Mouse (Mus musculus) frontal cortex, adult 2 months (tissue): ENCODE measurements at regions not wholly inside any gene's neighbourhood (a gene's known extent, or its start where the extent isn't known, plus 50 kb on each side); places are given as distances from the start of the nearest gene placed in this dataset.

Source experiments
- DNase-seq, 2 experiments: peaks; one replicate each; pipeline ENCODE4 v3.0.0; 2022; ENCODE audit warnings: low spot score in 1 of 2; ENCODE audit errors: extremely low spot score in 1 of 2

DNA sequence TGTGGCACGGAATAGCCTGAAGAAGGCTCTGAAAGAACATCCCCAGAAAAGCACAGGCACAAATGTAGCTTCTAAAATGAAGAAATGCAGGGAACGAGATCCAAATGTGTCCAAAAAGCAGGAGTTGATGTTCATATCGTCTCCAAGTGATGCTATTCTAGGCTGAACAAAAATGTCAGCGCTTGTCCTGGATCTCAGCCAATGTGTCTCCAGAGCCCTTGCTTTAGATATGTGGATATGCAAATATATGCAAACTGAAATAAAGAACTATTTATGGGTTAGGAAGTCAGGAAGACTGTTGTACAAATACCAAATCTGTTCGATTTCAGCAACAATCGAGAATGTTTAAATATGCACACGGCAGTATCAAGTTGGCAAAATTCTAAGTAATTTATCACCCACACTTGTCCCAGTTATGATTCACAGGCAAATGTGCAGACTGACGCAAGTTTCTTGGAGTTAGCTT lies 320.4 kb downstream of the Synb start:
- peak; percentile 74 to 81 for DNase-seq

DNA sequence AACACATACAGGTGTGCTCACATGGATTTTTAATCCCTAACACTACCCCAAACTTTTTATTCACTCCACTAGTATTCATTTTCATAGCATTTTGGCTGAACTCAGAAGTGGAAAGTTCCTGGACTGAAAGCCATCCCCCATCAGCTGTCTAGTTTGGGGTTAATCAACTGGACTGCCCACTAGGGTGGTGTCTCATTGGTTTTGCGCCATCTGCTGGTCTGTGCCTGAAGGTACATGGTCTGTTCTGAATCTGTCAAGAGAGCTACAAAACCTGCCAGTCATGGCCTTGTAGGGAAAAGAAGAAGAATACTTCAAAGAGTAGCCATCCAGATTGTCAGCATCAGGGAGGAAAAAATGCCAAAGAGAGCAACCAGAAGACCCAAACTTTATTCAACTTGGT lies 327.3 kb downstream of the Synb start:
- DNase-seq, result peak in 1 of 2 experiments; percentile 48

DNA sequence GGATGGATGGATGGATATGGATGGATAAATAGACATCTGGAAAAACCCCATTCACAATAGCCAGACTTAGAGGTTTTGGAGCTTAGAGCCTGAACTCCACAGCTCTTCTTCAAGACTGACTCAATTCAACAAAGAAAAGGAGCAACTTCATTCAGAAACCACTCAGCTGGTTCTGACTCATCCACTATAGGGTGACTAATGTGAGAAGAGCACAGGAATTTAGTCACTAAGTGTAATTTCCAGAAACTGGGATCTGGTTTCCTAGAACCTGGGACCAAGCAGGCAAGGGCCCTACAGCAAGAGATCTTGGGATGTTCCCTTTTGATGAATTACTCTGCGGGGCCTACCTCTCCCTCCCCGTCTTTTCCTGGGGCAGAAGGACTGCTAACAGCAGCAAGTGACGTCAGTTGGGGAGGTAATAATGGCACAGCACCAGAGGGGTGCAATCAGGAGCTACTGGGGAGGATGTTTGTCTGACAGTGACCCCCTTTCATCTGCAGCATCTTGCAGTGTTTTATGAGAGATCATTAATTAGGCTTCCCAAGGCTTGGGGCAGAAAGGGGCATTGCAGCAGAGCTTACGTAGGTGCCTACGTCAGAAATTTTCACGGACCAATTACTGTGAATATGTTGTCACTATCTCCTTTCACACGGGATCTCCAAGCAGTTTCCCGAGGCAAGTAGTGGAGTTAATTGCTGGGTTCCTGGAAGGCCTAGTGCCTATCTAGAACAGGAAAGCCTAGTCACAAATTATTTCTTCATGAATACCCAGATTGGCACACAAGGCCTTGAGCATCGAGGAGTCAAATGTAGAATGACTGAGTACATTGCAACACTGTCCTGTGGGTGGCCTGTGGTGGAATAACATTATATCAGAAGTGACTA lies 339.3 kb downstream of the Synb start:
- DNase-seq, result peak in 1 of 2 experiments; percentile 38

DNA sequence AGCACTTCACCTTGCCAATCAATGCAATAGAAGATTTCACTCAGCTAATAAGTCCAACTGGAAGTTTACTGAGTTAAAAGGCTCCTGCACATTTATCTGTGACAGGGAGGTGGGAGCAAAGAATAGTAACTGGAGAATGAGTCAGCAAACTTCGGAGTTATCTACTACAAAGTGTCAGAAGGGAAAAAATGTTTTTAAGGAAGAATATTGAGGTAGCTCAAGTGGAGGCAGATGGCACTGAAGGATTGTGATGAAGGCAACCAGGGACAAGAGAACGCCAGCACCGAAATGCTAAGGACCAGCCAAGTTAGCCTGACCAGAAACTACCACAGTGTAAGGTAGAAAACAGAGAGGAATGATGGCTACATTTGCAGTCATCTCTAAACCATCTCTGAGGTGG lies 348.2 kb downstream of the Synb start:
- DNase-seq, result peak in 1 of 2 experiments; percentile 65

DNA sequence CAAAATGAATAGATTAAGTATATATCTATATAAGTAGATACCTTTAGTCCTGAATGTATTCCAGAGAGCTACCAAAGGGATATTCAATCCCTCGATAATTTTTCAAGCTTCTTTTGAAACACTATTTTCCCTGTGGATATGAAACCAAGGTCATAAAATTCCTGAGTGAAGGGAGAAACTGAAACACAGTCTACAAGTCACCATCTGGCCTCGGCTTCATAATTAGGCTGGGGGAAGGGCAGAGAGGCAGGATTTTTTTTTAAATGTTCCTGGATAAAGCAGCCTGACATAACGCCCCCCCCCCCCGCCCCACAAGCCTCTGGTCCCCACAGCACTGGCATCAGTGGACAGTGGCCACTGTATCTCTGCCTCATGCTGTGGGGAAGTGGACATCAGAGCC lies 348.7 kb downstream of the Synb start:
- DNase-seq, result no peak

DNA sequence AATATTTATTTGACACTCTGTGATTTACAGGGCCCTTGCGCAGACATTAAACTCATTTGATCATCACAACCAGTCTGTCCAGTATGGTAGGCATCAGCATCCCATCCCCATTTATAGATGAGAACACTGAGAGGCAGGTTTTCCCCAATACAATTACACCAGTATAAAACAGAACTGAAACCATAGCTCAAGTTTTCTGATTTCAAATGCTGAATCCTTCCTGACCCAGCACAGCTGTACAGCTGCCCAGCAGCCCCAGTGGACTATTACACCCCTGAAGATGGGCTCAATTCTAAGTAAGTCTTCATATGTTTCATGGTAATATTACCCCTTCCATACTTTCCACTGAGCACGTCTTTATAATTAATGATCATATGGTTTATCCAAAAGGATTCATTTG lies 352.3 kb downstream of the Synb start:
- no peak for DNase-seq

DNA sequence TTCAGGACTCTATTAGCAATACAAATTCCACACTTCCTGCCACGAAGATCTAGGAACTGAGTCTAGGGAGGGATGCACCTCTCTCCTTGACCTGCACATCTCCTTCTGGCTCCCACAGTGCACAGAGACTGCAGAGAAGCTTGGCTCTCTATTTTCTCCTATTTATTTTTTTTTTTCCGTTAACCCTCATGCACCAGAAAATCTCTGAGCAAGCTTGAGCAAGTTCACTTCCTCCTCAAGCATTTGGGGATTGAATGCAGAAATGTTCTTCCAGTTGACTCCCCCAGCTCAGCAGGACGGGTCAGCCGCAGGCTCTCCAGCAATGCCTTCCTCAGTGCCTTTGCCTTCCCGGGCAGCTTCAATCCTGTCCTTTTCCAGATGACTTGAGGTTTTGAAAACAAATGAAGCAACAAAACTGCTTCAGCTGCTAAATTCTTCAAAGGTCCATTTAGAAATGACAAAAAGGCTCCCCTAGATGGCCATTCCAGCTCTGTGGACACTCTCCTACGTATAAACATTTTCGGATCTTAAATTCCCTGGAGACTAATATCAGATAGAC lies 352.9 kb downstream of the Synb start:
- no peak for DNase-seq

DNA sequence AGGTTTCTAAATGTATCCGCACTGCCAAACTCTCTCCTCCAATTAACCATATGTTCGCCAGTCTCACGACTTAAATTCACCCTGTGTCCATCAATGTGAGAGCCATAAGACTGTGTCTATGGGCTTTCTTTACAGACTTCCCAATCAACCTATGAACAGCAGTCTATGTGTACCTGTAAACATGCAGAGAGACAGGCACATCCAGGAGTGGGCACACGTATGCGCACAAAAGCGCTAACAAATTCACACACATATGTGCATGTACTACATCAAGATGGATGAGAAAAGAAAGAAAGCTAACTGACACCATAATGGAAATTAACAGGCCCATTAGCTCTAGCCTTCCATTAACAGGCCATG lies 358.8 kb downstream of the Synb start:
- no peak for DNase-seq

DNA sequence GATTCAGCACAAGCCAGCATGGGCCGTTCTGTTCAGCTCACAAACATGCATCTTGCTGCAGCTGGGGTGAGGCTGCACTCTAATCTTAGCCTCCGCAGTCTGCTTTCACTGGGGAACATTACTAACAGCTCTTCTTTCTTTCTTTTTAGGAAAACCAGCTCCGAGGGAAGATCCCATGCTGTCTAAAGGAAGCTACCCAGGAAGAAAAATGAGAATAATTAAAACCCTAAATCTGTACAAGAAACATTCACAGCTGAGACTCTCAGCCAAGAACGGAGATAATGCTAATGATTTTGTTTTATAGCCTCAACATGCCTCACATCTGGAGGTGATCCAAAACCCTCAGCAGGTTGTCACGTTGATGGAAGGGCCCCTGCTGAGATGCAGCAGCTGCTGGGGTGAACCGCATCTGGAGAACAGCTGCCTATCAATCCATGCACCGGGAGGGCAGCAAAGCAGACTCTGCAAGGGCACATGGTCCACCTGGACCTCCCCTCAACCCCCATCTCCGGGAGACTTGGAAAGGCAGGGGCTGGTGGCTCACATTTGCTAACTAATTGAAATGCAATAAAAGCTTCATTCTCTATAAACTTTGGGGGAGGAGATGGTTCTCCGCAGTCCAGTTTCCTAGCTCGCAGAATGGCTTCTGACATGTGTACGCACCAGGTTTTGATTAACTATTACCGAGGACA lies 359.3 kb downstream of the Synb start:
- DNase-seq, result peak; percentile 66 to 69

DNA sequence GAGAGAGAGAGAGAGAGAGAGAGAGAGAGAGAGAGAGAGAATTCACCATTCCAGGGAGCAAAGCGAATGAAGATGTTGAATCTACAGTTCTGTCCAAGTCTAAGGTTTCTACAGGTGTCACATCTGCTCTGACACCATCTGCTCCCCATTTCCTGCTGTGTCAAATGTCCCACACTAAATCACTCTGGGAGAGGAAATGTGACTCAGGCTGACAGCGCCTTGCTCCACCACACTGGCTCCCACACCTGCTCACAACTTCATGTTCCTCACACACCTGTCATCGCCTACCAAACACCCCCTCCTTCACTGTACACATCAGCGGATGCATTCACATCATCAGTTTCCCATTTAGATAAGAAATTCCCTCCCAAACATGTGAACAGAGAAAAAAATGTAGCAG lies 366.3 kb downstream of the Synb start:
- peak in 1 of 2 experiments; percentile 23 for DNase-seq

DNA sequence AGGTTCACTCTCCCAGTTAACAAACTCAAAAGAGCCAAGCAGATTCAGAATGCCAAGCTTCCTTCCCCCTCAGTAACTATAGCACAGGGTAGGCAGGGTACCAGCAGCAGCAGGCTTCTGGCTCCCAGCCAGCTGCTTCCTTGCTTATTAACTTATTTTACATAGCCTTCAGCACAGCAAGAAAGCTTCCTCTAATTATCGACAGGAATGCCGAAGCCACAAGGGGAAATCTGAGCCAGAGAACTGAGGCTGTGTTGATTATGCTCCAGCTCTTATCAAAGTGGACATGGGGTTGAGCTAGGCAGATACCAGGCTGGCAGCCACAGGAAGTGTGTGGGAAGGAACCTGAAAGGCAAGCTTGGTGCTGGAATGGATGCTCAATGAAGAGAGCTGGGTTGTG lies 371.0 kb downstream of the Synb start:
- peak in 1 of 2 experiments; percentile 57 for DNase-seq

DNA sequence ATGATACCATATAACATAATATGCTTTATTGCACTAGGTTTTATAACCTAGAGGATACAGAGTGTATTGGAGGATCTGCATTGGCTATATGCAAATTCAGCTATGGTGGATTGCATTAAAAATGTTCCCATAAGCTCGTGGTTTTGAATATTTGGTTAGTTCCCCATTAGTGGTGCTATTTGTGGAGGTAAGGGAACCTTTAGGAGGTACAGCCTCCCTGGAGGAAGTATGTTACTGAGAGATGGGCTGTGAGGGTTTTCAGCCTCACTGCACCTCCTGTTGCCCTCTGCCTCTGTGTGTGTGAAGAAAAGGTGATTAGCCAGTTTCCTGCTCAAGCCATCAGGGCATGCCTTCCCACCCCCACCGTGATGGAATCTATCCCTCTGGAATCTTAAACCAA lies 372.1 kb downstream of the Synb start:
- DNase-seq, result no peak

DNA sequence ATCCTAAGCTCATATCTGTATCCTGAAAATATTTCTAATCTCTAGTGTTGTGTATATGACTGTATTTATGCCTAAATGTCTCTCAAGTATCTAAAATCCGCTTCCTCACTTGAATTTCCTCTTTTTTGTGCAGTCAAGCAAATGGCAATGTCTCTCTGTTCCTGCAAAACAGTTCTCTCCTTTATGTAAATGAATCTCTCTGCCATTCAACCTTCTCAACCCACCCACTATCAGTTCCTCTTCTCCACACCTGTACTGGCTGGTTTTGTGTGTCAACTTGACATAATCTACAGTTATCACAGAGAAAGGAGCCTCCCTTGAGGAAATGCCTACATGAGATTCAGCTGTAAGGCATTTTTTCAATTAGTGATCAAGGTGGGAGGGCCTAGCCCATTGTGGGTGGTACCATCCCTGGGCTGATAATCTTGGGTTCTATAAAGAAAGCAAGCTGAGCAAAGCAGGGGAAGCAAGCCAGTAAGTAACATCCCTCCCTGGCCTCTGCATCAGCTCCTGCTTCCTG lies 375.5 kb downstream of the Synb start:
- no peak for DNase-seq

DNA sequence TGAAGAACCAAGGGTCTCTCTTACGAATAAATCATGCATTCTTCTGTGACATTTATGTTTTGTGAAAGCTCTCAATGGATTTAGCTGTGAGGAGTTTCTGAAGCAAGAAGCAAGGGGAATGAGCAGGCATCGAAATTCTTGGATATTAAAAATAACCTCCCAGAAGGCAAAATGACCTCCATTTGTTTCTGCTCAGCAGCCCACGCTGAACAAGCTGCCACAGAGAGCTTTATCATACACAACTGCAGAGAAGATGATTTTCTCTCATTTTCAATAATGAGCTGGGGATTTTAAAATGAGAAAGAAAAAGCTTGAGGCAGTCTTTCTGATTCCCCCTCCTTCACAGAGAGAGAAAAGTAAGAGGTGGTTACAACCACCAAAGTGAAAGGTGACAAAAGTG lies 394.2 kb downstream of the Synb start:
- DNase-seq, result peak in 1 of 2 experiments; percentile 15

DNA sequence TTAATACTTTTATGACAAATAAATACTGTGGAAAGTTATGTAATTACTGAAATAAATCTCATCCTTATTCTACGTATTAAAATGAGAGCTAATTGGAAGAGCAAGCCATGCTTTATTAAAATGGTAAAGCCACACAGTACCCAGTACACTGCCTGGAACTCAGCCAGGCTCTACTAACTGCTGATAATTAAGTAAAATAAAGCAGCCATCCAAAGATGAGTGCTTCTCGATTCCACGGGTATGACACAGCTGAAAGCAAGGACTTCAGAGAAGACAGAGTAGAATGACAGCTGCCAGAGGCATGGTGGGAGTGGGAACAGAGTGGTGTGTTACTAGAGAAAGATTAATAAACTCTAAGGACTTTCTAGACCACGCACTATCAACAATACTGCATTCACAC lies 416.9 kb downstream of the Synb start:
- DNase-seq, result no peak

DNA sequence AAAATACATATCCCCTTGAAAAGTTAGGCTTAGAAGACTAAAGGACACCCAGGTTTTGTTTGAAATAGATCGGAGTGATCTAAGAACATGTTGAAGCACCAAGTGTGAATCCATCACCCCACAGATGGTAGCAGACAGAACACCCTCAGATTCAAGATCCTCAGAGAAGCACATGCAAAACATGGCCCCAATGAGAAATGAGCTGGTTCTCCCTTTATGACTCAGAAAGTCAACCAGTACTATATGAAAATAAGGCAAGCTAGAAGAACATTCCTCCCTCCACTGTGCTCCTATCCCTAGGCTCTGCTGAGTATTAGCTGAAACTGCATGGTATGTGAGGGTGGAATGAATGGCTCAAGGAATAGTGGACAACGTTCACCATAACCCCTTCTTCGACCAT lies 433.0 kb downstream of the Synb start:
- peak in 1 of 2 experiments; percentile 9 for DNase-seq

DNA sequence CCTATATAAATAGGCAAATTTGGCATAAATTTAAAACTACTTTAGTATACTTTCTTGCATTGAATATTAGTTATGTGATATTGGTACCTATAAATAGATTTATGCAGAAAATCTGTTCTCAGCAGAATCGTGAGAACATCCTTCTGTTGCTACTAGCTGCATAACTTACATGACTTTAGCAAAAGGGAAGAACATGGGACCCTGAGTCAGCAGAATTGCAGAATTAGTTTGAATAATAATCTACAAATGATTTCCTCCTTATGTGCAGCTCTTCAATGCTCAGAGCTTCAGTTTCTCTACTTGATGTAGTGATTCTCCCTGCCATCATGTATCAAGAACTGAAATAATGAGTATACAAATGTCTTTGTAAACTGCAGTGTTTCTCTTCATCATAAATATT lies 436.2 kb downstream of the Synb start:
- peak in 1 of 2 experiments; percentile 12 for DNase-seq

DNA sequence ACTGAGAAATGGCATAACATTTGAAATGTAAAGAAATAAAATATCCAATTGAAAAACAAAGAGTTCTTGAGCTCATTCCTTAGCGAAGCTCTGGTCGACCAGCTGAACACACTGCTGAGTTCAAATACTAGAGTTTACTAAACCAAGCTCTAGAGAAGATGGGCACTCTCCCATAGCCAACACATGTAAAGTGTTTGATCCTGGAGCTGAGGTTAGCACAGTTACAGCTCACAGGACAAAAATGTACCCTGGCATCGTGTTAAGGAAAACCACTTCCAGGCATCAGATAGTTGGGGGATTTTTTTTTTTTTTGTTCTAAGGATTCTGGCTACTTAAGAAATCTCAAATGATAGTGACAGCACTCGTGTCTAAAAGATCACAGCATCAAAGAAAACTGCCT lies 445.6 kb downstream of the Synb start:
- DNase-seq, result no peak

DNA sequence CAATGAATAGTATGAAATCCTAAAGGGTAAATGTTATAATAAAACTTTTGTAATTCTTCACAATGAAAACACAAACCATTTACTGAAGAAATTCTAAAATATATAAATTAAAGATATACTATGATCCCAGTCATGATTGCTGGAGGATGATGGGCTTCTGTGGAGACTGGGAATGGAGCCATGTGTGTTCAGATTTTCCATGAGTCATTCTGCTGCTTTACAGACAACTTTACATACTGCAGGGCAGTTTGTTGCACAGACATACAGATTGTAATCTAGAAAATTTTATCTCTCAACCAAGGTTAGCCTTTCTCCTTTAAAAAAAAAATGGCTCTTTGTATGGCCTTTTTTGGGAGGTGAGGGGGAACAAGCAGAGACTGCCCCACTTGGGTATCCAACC lies 446.5 kb downstream of the Synb start:
- peak in 1 of 2 experiments; percentile 66 for DNase-seq

DNA sequence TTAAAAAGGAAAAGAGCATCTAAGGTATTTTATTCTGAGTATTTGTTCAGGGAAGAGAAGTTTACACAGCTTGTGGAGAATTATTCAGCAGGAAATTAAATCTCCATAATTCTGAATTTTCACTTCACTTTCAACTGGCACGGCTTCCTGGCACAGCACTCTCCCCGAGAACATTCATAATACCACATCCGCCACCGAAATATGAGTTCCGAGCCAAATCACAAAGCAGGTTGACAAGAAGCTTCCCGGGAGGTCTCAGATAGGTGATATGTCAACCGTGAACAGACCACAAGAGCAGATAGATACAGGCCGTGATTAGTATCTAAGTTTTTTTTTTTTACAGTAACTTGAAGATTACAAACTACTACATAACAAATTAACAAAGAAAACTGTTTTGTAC lies 473.9 kb downstream of the Synb start:
- peak in 1 of 2 experiments; percentile 8 for DNase-seq

DNA sequence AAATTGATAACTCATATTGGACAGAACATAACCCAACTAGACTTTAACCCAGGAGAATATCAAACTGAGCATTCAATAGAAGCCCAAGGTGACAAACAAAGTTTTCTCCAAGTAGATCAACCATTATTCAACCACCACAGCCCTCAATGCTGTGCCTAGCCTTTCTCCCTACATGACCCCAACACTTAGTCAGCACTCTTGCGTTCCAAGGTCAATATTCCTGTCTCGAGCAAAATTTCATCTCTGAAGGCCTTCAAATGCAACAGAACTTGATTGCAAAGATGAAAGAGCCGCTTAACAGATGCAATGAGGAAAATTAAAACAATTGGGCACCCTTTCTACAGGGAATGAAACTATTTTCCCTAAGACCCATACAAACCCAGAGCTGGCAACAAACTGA lies 485.1 kb downstream of the Synb start:
- DNase-seq, result no peak
